Mouse (Mus musculus) heart, adult 2 months (tissue): ENCODE measurements at regions not wholly inside any gene's neighbourhood (a gene's known extent, or its start where the extent isn't known, plus 50 kb on each side); places are given as distances from the start of the nearest gene placed in this dataset.
A peak's percentile ranks its signal among the peaks of the same experiment; 100 is the strongest.

Experiments used
- DNase-seq, 2 experiments: peaks; one replicate each; pipeline ENCODE4 v3.0.0; 2021
- H3K27ac ChIP-seq: fragments of 200-600 bp; 2 replicates; pipeline ENCODE4 v1.8.1; 2022
- H3K27me3 ChIP-seq: fragments of 200-500 bp; 2 replicates; pipeline ENCODE4 v1.6.1; 2012; ENCODE audit warnings: mild to moderate bottlenecking, low read length, inconsistent platforms, mixed read lengths; ENCODE audit not compliant: control insufficient read depth, insufficient read depth
- H3K36me3 ChIP-seq: fragments of 200-500 bp; 2 replicates; pipeline ENCODE4 v1.6.1; 2012; ENCODE audit warnings: low read length, inconsistent platforms; ENCODE audit not compliant: control insufficient read depth, insufficient read depth
- H3K4me1 ChIP-seq: fragments of 200-500 bp; 2 replicates; pipeline ENCODE4 v1.6.1; 2011; ENCODE audit warnings: low read length; ENCODE audit not compliant: control insufficient read depth, insufficient read depth
- H3K4me3 ChIP-seq: fragments of 200-600 bp; 2 replicates; pipeline ENCODE4 v1.8.1; 2022
- H3K79me2 ChIP-seq: fragments of 200-500 bp; replicated peaks from 2 replicates; pipeline ENCODE4 v1.6.1; 2012; ENCODE audit warnings: mild to moderate bottlenecking, inconsistent platforms, low read length, moderate library complexity, mixed read lengths; ENCODE audit not compliant: control insufficient read depth, insufficient read depth
- H3K9ac ChIP-seq: fragments of 200-500 bp; 2 replicates; pipeline ENCODE4 v1.6.1; 2012; ENCODE audit warnings: low read depth, mild to moderate bottlenecking, control low read depth, inconsistent platforms, low read length, mixed read lengths
- CTCF ChIP-seq: fragments of 200-600 bp; IDR thresholded peaks from 2 replicates; pipeline ENCODE4 v1.8.1; 2022; ENCODE audit warnings: antibody characterized with exemption, mild to moderate bottlenecking, moderate library complexity
- EP300 ChIP-seq: fragments of 200-500 bp; IDR thresholded peaks from 2 replicates; pipeline ENCODE4 v1.6.1; 2011; ENCODE audit warnings: low read depth, low read length, control low read depth; ENCODE audit not compliant: insufficient read depth
- POLR2A ChIP-seq: fragments of 200-500 bp; IDR thresholded peaks from 2 replicates; pipeline ENCODE4 v1.6.1; 2011; ENCODE audit warnings: mild to moderate bottlenecking, low read depth, low read length, control low read depth; ENCODE audit not compliant: insufficient read depth
- WGBS: fragments of 180-500 bp; shearing (Covaris S2); methylation state at CpG from one replicate; pipeline ENCODE4 v1.1.7; 2018; 5-methylcytosine and 5-hydroxymethylcytosine counted together
- intact Hi-C: fragments of 180-260 bp; cut with DNase I; formaldehyde crosslinking; loops from one replicate; pipeline ENCODE4 v1.15.1; 2025

- no peak overlapping the region for H3K4me3 ChIP-seq
- intact Hi-C loops = no loop called here
- no peaks in the 10 kb centered on the region for H3K27me3 ChIP-seq
- no peak for TF ChIP-seq EP300
- TF ChIP-seq CTCF = no peak
- TF ChIP-seq POLR2A = no peak
- H3K27ac ChIP-seq = no peak overlapping the region
- H3K4me1 ChIP-seq = no peaks in the 10 kb centered on the region
- no peaks in the 10 kb centered on the region for H3K36me3 ChIP-seq
- DNase-seq = no peak
- H3K79me2 ChIP-seq = no peaks in the 10 kb centered on the region
- H3K9ac ChIP-seq = no peak overlapping the region
- WGBS = 29% methylated on average over 5 of the region's 5 CpGs
Measured at GRCm38 (mm10) chr8:97396634-97397326, 1508.4 kb upstream of the Got2 start.

GRCm38 (mm10) chr8:97389651-97390050 is 1501.3 kb upstream of the Got2 start:
- intact Hi-C loops = no loop called here
- no peak overlapping the region for H3K4me3 ChIP-seq
- H3K9ac ChIP-seq = no peak overlapping the region
- no peaks in the 10 kb centered on the region for H3K27me3 ChIP-seq
- H3K36me3 ChIP-seq = no peaks in the 10 kb centered on the region
- no peaks in the 10 kb centered on the region for H3K4me1 ChIP-seq
- 6% methylated on average over 7 of the region's 7 CpGs for WGBS
- no peak for TF ChIP-seq POLR2A
- no peaks in the 10 kb centered on the region for H3K79me2 ChIP-seq
- peak in 1 of 2 experiments; percentile 3 for DNase-seq
- H3K27ac ChIP-seq = no peak overlapping the region

GRCm38 (mm10) chr8:97389149-97389548 is 1500.8 kb upstream of the Got2 start:
- H3K36me3 ChIP-seq = no peaks in the 10 kb centered on the region
- H3K27me3 ChIP-seq = no peaks in the 10 kb centered on the region
- H3K4me1 ChIP-seq = no peaks in the 10 kb centered on the region
- no peak overlapping the region for H3K9ac ChIP-seq
- no peak overlapping the region for H3K4me3 ChIP-seq
- H3K79me2 ChIP-seq = no peaks in the 10 kb centered on the region
- TF ChIP-seq CTCF (no peak), POLR2A (no peak), EP300 (no peak)
- 17% methylated on average over 2 of the region's 2 CpGs for WGBS
- DNase-seq = no peak
- H3K27ac ChIP-seq = no peak overlapping the region
- intact Hi-C loops = no loop called here

- H3K36me3 ChIP-seq = no peaks in the 10 kb centered on the region
- no peak overlapping the region for H3K9ac ChIP-seq
- H3K27ac ChIP-seq = no peak overlapping the region
- no peaks in the 10 kb centered on the region for H3K27me3 ChIP-seq
- TF ChIP-seq CTCF (no peak), EP300 (no peak), POLR2A (no peak)
- H3K4me3 ChIP-seq = no peak overlapping the region
- H3K79me2 ChIP-seq = no peaks in the 10 kb centered on the region
- WGBS = 50% methylated on average over 3 of the region's 3 CpGs
- H3K4me1 ChIP-seq = no peaks in the 10 kb centered on the region
- DNase-seq = no peak
- intact Hi-C loops = no loop called here
Measured at GRCm38 (mm10) chr8:97374911-97375771, 1486.8 kb upstream of the Got2 start.

- Histone ChIP-seq H3K4me1 (no peaks in the 10 kb centered on the region), H3K36me3 (no peaks in the 10 kb centered on the region), H3K27ac (no peak overlapping the region), H3K79me2 (no peaks in the 10 kb centered on the region), H3K9ac (no peak overlapping the region), H3K27me3 (no peaks in the 10 kb centered on the region), H3K4me3 (no peak overlapping the region)
- TF ChIP-seq POLR2A = no peak
- TF ChIP-seq EP300 = no peak
- TF ChIP-seq CTCF = no peak
- intact Hi-C loops = no loop called here
- DNase-seq = no peak
- 75% methylated on average over 6 of the region's 6 CpGs for WGBS
Measured at GRCm38 (mm10) chr8:97346630-97347029, 1458.3 kb upstream of the Got2 start.

- no peak for DNase-seq
- H3K27ac ChIP-seq = no peak overlapping the region
- no peaks in the 10 kb centered on the region for H3K36me3 ChIP-seq
- no peaks in the 10 kb centered on the region for H3K4me1 ChIP-seq
- intact Hi-C loops = no loop called here
- H3K4me3 ChIP-seq = no peak overlapping the region
- H3K9ac ChIP-seq = no peak overlapping the region
- WGBS = 59% methylated on average over 4 of the region's 4 CpGs
- H3K79me2 ChIP-seq = no peaks in the 10 kb centered on the region
- no peaks in the 10 kb centered on the region for H3K27me3 ChIP-seq
- TF ChIP-seq POLR2A (no peak), CTCF (no peak), EP300 (no peak)
Measured at GRCm38 (mm10) chr8:97315497-97315896, 1427.2 kb upstream of the Got2 start.
